Mouse (Mus musculus) hindbrain, embryonic 10.5 days (tissue): ENCODE data around the gene Bend7. TPM values are rescaled to one million over a fixed set of nuclear protein-coding genes. Genes with fewer than 3 reads are reported as not detected.

Source experiments
- DNase-seq: peaks from one replicate; pipeline ENCODE4 v3.0.0-alpha.2; 2017; ENCODE audit warnings: low spot score
- H3K27ac ChIP-seq: fragments of 300-500 bp; sonication (generic); 2 replicates; pipeline ENCODE4 v1.5.1; 2016; ENCODE audit warnings: mild to moderate bottlenecking, moderate library complexity
- H3K27me3 ChIP-seq: fragments of 300-500 bp; sonication (generic); 2 replicates; pipeline ENCODE4 v1.6.1; 2016; ENCODE audit warnings: mild to moderate bottlenecking; ENCODE audit not compliant: poor library complexity, insufficient read depth, severe bottlenecking
- H3K36me3 ChIP-seq: fragments of 300-500 bp; sonication (generic); 2 replicates; pipeline ENCODE4 v1.6.1; 2016; ENCODE audit warnings: mild to moderate bottlenecking, moderate library complexity
- H3K4me1 ChIP-seq: fragments of 300-500 bp; sonication (generic); replicated peaks from 2 replicates; pipeline ENCODE4 v1.6.1; 2016; ENCODE audit warnings: mild to moderate bottlenecking
- H3K4me3 ChIP-seq: fragments of 300-500 bp; sonication (generic); 2 replicates; pipeline ENCODE4 v1.5.1; 2016; ENCODE audit warnings: mild to moderate bottlenecking, moderate library complexity
- H3K9me3 ChIP-seq: fragments of 300-500 bp; sonication (generic); 2 replicates; pipeline ENCODE4 v1.6.1; 2016; ENCODE audit warnings: mild to moderate bottlenecking, moderate library complexity
- WGBS: fragments of 180-500 bp; shearing (Covaris S2); methylation state at CpG from one replicate; pipeline ENCODE4 v1.1.7; 2016; 5-methylcytosine and 5-hydroxymethylcytosine counted together
- polyA plus RNA-seq: library from polyadenylated mRNA; unstranded; fragments of >200 nt; fragmentation: Nextera tagmentation; extraction: Ambion mirVana; gene quantifications from 2 replicates; pipeline ENCODE4 v1.2.1, GENCODE M21; 2016

Bend7 gene
- polyA plus RNA-seq, 1 experiment from 2014 or later, result 3.3 TPM

DNA sequence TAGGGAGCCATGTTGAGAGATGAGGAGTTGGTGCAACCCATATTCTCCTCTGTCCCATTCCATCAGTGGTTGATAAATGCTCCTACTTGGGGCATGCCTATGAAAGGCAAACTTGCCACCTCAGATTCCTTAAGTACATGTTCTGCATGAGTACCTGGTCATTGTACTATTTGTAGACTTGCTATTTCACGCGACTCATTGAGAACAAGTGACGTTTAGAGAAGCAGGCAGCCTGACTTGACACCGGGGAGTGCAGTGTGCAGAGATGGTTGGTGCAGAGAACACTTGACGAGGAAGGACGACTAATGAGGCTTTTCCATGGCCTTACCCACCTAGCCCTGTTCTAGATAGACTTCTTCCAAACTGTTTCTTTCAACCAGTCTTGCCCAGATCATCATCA lies 34.3 kb downstream of the Bend7 start:
- Histone ChIP-seq H3K27me3 (no peaks in the 10 kb centered on the region), H3K36me3 (0 out of 2 replicates have a peak, but pooled peaks cover 6% of the 10 kb centered on the region), H3K4me3 (no peak overlapping the region), H3K27ac (no peak overlapping the region), H3K4me1 (peaks cover 19% of the 10 kb centered on the region), H3K9me3 (no peaks in the 10 kb centered on the region)
- WGBS, result 81% methylated on average over 6 of the region's 6 CpGs
- no peak for DNase-seq

GRCm38 (mm10) chr2:4755716-4756115 lies 38.1 kb downstream of the Bend7 start:
- no peaks in the 10 kb centered on the region for H3K4me1 ChIP-seq
- DNase-seq, result no peak
- H3K9me3 ChIP-seq, result no peaks in the 10 kb centered on the region
- no peak overlapping the region for H3K27ac ChIP-seq
- H3K27me3 ChIP-seq, result no peaks in the 10 kb centered on the region
- 81% methylated on average over 8 of the region's 8 CpGs for WGBS
- 0 out of 2 replicates have a peak, but pooled peaks cover 7% of the 10 kb centered on the region for H3K36me3 ChIP-seq
- H3K4me3 ChIP-seq, result no peak overlapping the region

DNA sequence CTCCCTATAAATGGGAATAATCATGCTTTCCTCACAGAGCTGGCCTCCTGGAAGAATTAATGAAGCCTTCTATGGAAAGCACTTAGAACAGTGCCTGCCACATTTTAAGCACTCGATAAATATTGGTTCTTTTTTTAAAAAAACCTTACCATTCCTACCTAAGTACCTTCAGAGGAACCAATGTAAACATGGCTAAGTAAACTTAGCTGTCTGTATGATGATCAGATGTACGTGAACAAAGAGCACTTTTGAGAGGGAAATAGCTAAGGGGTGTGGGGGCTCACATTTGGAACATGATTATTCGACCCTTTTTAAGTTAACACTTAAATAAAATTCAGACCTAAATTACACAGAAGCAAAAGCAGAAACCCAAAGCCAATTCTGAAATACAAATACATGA lies 39.6 kb downstream of the Bend7 start:
- Histone ChIP-seq H3K36me3 (0 out of 2 replicates have a peak, but pooled peaks cover 7% of the 10 kb centered on the region), H3K4me3 (no peak overlapping the region), H3K27me3 (no peaks in the 10 kb centered on the region), H3K9me3 (no peaks in the 10 kb centered on the region), H3K27ac (no peak overlapping the region), H3K4me1 (no peaks in the 10 kb centered on the region)
- no peak for DNase-seq
- 91% methylated on average over 3 of the region's 3 CpGs for WGBS

DNA sequence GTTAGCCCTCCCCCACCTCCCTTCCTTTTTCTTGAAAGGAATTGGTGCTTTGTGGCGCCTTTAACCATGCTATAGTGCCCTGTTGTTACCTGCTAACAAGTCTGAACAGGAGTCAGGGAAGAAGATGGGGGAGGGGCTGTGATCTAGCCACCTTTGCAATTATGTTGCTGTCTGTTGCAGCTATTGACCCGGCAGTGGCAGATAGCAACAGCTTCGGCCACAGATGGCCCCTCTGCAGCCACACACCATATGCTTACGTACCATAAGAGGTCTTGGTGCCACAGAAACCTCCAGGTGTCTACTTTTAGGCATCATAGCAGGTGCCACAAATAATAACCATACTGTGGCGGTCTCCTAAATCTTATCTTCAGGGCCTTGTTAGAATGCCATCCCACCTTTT lies 43.1 kb downstream of the Bend7 start:
- Histone ChIP-seq H3K4me3 (no peak overlapping the region), H3K27ac (no peak overlapping the region), H3K4me1 (no peaks in the 10 kb centered on the region), H3K27me3 (no peaks in the 10 kb centered on the region), H3K9me3 (no peaks in the 10 kb centered on the region), H3K36me3 (0 out of 2 replicates have a peak, but pooled peaks cover 4% of the 10 kb centered on the region)
- DNase-seq, result no peak
- 67% methylated on average over 5 of the region's 5 CpGs for WGBS

GRCm38 (mm10) chr2:4761906-4762305 lies 44.3 kb downstream of the Bend7 start:
- Histone ChIP-seq H3K4me3 (no peak overlapping the region), H3K4me1 (no peaks in the 10 kb centered on the region), H3K27ac (no peak overlapping the region), H3K36me3 (0 out of 2 replicates have a peak, but pooled peaks cover 2% of the 10 kb centered on the region), H3K27me3 (no peaks in the 10 kb centered on the region), H3K9me3 (no peaks in the 10 kb centered on the region)
- 85% methylated on average over 5 of the region's 5 CpGs for WGBS
- no peak for DNase-seq

DNA sequence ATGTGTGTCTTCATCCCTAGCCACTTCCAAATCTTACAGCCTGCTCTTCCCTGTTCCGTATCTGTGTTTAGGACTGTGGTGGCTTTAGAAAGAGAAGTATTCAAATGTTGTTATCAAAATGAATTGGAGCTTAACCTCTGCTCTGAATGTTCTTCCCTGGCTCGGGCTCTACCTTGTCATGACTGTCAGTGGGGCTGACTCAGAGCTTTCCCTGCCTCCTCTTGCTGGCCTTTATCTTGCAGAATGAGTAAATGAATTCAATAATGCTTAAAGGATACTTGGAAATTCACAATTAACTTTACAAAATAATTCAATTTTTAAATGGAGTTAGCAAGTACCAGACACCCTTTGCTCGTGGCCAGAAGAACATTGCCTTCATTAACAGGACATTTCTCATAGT lies 46.4 kb downstream of the Bend7 start:
- no peaks in the 10 kb centered on the region for H3K9me3 ChIP-seq
- DNase-seq, result no peak
- 87% methylated on average over 3 of the region's 3 CpGs for WGBS
- no peaks in the 10 kb centered on the region for H3K4me1 ChIP-seq
- H3K4me3 ChIP-seq, result no peak overlapping the region
- no peaks in the 10 kb centered on the region for H3K27me3 ChIP-seq
- no peaks in the 10 kb centered on the region for H3K36me3 ChIP-seq
- no peak overlapping the region for H3K27ac ChIP-seq

- DNase-seq, result no peak
- H3K36me3 ChIP-seq, result no peaks in the 10 kb centered on the region
- 93% methylated on average over 2 of the region's 2 CpGs for WGBS
- H3K4me3 ChIP-seq, result no peak overlapping the region
- no peaks in the 10 kb centered on the region for H3K27me3 ChIP-seq
- H3K4me1 ChIP-seq, result no peaks in the 10 kb centered on the region
- H3K27ac ChIP-seq, result no peak overlapping the region
- H3K9me3 ChIP-seq, result no peaks in the 10 kb centered on the region
Measured at GRCm38 (mm10) chr2:4770376-4770775, 52.7 kb downstream of the Bend7 start.

- H3K36me3 ChIP-seq, result no peaks in the 10 kb centered on the region
- whole genome bisulfite sequencing, result 93% methylated on average over 6 of the region's 6 CpGs
- no peaks in the 10 kb centered on the region for H3K4me1 ChIP-seq
- no peaks in the 10 kb centered on the region for H3K9me3 ChIP-seq
- no peak for DNase-seq
- H3K27ac ChIP-seq, result no peak overlapping the region
- no peaks in the 10 kb centered on the region for H3K27me3 ChIP-seq
- no peak overlapping the region for H3K4me3 ChIP-seq
Measured at GRCm38 (mm10) chr2:4773911-4774310, 56.3 kb downstream of the Bend7 start.

- Histone ChIP-seq H3K4me3 (no peak overlapping the region), H3K36me3 (no peaks in the 10 kb centered on the region), H3K9me3 (no peaks in the 10 kb centered on the region), H3K27ac (no peak overlapping the region), H3K4me1 (no peaks in the 10 kb centered on the region), H3K27me3 (no peaks in the 10 kb centered on the region)
- DNase-seq, result no peak
- 90% methylated on average over 8 of the region's 8 CpGs for WGBS
Measured at GRCm38 (mm10) chr2:4777291-4777690, 59.7 kb downstream of the Bend7 start.

DNA sequence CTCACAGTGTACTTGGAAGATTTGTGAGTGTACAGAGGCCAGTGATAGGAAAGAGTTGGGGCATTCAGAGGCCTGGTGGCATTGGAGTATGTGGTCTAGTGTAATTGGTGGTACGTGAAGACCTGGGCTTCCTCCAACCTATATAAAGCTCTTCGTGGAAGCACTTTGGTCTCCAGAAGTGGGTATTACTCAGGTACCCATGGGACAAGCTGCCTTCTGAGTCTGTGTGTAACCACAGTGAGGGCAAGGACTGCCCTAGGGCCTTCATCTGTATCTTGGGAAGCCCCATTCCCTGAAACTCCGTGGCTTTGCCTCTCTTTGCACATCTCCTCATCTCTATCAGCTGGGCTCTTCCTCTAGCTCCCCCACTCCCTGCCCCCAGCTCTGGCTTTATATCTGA lies 64.0 kb downstream of the Bend7 start:
- no peak overlapping the region for H3K4me3 ChIP-seq

DNA sequence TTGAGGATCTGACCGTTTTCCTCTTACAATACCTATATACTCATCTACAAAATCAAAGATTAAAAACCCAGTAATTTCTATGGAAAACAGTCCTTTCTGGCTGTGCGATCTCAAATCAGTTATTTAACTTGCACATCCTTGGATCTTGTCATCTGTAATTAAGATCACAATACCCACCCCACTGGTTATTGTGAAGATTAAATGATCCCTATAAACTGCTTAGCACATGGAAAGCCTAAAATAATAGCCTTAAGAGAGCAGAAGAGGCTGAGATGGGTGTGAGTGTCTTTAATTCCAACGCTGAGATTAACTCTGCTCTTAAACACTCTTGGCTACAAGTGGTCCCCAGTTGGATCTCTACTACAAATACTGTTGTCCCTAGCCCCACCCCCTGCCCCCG lies 64.8 kb downstream of the Bend7 start:
- Histone ChIP-seq H3K27ac (no peak overlapping the region), H3K27me3 (no peaks in the 10 kb centered on the region), H3K9me3 (no peaks in the 10 kb centered on the region), H3K36me3 (no peaks in the 10 kb centered on the region), H3K4me3 (no peak overlapping the region), H3K4me1 (peaks cover 14% of the 10 kb centered on the region)
- 78% methylated on average over 4 of the region's 4 CpGs for WGBS
- DNase-seq, result no peak

More for the DNA sequence above, 64.0 kb downstream of the Bend7 start:
- peaks cover 14% of the 10 kb centered on the region for H3K4me1 ChIP-seq
- H3K9me3 ChIP-seq, result no peaks in the 10 kb centered on the region
- no peaks in the 10 kb centered on the region for H3K36me3 ChIP-seq
- no peaks in the 10 kb centered on the region for H3K27me3 ChIP-seq
- no peak for DNase-seq
- no peak overlapping the region for H3K27ac ChIP-seq
- 88% methylated on average over 3 of the region's 3 CpGs for WGBS

- Histone ChIP-seq H3K4me3 (no peak overlapping the region), H3K27ac (no peak overlapping the region), H3K9me3 (no peaks in the 10 kb centered on the region), H3K4me1 (peaks cover 14% of the 10 kb centered on the region), H3K36me3 (no peaks in the 10 kb centered on the region), H3K27me3 (no peaks in the 10 kb centered on the region)
- 85% methylated on average over 11 of the region's 11 CpGs for WGBS
- DNase-seq, result no peak
Measured at GRCm38 (mm10) chr2:4782809-4783641, 65.4 kb downstream of the Bend7 start.

DNA sequence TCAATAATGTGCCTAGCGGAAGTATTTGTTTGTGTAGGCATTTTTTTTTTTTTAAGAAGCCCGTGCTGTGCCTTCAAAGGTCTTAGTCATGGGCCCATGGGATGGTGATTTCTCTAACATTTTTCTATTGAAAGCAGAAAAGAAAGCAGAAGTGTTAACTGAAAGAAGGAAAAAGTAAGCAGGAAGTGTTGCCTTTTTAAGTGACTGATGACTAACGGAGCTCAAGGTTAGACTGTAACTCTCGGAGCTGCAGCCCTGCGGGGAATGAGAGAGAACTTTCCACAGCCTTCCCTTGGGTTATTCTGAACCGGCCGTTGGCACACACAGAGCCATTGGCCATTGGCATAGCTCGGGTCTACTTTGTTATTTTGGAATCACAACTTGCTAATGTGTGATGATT lies 66.4 kb downstream of the Bend7 start:
- peaks cover 14% of the 10 kb centered on the region for H3K4me1 ChIP-seq
- no peaks in the 10 kb centered on the region for H3K27me3 ChIP-seq
- 79% methylated on average over 8 of the region's 8 CpGs for WGBS
- DNase-seq, result no peak
- H3K36me3 ChIP-seq, result no peaks in the 10 kb centered on the region
- no peaks in the 10 kb centered on the region for H3K9me3 ChIP-seq
- no peak overlapping the region for H3K27ac ChIP-seq
- no peak overlapping the region for H3K4me3 ChIP-seq
